Mouse (Mus musculus): ENCODE measurements around the gene Fgfr2.

DNA sequence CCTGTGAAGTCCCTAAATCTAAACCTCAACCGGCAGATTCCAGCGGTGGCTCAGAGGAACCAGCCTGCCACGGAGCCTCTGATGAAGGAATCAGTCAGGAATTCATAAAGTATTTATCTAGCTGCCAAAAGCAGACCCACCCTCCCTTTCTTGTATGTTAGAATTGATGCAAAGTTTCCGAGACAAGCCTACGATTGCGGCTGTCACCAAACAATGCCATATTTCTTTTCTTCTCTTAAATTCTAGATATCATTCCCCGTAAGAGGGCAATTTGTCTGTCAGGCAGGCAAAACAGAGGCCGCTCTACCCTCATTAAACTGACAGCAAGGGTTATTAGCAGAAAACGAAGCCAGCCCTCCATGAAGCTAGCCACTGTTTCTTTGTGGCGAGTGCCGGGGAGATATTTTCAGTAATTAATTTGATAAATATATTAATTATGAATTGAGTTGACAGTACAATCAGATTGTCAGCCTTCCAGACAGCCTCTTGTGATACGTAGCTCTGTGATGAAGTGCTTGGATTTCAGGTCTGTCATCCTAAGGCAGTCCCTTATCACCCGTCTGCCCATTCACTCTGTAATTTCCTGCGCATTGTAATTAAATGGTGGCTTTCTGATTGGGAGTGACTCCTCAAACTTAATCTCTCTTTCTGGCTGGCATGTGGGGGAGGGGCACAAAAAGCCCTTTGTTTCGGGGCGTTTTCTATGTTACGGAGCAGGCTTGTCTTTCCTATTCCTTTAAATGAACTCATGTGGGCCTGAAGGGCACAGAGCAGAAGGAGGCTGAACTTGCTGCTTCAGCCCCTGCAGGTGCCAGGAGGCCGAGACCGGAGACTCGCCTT, 1276.9 kb downstream of the Fgfr2 start:
- TF ChIP-seq CTCF (conservative IDR thresholded peaks at IDR 0.05; ENCODE audit: low read length) (no peak), POU5F1 (IDR thresholded peaks at IDR 0.05; ENCODE audit: borderline replicate concordance, low read length) (no peak), NANOG (IDR thresholded peaks at IDR 0.05; ENCODE audit: borderline replicate concordance, low read length) (no peak)

Measured in E14TG2a.4 (cell line).